Mouse (Mus musculus): Measurements from ENCODE around the gene Pbx1.

DNA sequence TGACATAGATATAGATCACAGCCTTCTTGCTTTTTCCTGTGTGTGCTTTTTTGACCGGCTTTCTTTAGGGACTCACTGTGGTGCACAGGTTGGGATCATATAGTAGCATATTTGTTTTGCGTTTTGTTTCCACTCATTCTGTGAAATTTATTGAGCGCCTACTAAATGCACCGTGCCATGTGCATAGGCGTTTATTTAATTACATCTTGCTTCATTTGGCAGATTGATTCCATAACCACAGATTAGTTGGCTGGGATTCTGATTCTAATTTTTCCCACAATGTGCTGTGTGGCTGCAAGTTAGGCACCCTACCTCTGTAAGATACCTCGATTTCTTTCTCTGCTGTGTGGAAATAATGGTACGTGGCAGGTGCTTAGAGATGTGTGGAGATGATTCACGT is 47.6 kb upstream of the Pbx1 start:
- TF ChIP-seq CTCF (IDR thresholded peaks at IDR 0.05; ENCODE audit: borderline replicate concordance, extremely low read depth, insufficient read depth, insufficient read length) (no peak), POLR2A (IDR thresholded peaks at IDR 0.05; ENCODE audit: borderline replicate concordance, extremely low read depth, insufficient read depth, insufficient read length, poor library complexity, severe bottlenecking) (no peak)

All from brain, embryonic 14.5 days (tissue).